Mouse (Mus musculus): Measurements from ENCODE around the gene Traf3ip2. TPM values are rescaled to one million over a fixed set of nuclear protein-coding genes. Genes with fewer than 3 reads are reported as not detected.

Traf3ip2 gene
- polyA plus RNA-seq, 1 experiment, result 1.1 TPM

DNA sequence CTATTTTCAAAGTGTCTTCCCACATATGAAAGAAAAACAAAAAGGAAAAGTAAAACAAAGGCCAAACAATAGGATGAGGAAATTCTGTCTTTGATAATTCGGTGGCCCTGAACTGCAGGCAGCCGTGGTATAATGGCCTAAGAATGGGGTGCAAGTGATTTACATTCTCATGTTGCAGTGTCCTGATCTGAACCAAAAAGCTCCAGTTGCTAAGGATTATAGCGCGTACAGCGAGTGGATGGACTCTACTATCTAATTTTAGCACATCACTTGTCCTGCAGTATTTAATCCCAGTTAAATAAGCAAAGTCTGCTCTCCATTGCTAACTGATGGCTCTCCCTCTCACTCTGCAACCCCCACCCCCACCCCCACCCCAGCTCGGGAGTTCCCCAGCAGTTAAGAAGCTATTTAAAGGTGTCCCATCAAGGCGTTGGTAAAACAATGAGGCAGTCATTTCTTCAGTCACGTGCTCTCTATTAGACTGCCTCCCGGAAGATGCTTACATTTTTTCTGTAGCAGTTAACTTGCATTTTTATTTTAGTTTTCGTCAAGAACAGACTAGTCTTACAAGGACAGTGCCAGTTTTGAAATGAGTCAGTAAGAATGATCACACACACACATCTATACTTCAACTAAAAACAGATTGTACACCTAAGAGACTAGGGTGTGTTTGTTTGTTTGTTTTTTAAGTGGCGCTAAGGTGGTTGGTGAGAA lies 78.8 kb downstream of the Traf3ip2 start:
- H3K36me3 ChIP-seq (ENCODE audit: control insufficient read depth, insufficient read depth, low read length), result no peaks in the 10 kb centered on the region
- no peak overlapping the region for H3K4me3 ChIP-seq (ENCODE audit: control insufficient read depth, low read depth, low read length)
- no peaks in the 10 kb centered on the region for H3K4me1 ChIP-seq (ENCODE audit: control insufficient read depth, insufficient read depth, low read length)
- no peaks in the 10 kb centered on the region for H3K27me3 ChIP-seq (ENCODE audit: control insufficient read depth, insufficient read depth, low read length)
- no peak for TF ChIP-seq CTCF (IDR thresholded peaks at IDR 0.05; ENCODE audit: control insufficient read depth, insufficient read depth, insufficient replicate concordance, low read depth, low read length)
- TF ChIP-seq POLR2A (IDR thresholded peaks at IDR 0.05; ENCODE audit: control insufficient read depth, low read depth, low read length), result no peak
- no peak overlapping the region for H3K27ac ChIP-seq (ENCODE audit: control insufficient read depth, insufficient read depth, low read depth, low read length)

- Histone ChIP-seq H3K4me1 (ENCODE audit: control insufficient read depth, insufficient read depth, low read length) (no peaks in the 10 kb centered on the region), H3K4me3 (ENCODE audit: control insufficient read depth, low read depth, low read length) (no peak overlapping the region), H3K27ac (ENCODE audit: control insufficient read depth, insufficient read depth, low read depth, low read length) (no peak overlapping the region), H3K36me3 (ENCODE audit: control insufficient read depth, insufficient read depth, low read length) (no peaks in the 10 kb centered on the region), H3K27me3 (ENCODE audit: control insufficient read depth, insufficient read depth, low read length) (no peaks in the 10 kb centered on the region)
- TF ChIP-seq CTCF (IDR thresholded peaks at IDR 0.05; ENCODE audit: control insufficient read depth, insufficient read depth, insufficient replicate concordance, low read depth, low read length) (no peak), POLR2A (IDR thresholded peaks at IDR 0.05; ENCODE audit: control insufficient read depth, low read depth, low read length) (no peak)
Observed at GRCm38 (mm10) chr10:39692152-39692551, 79.4 kb downstream of the Traf3ip2 start.

Other genes with a start within 250 kb of the Traf3ip2 start
- 15.0 and 18.8 TPM in 2 replicates for gene Fyn, start 244.1 kb upstream of the Traf3ip2 start, polyA plus RNA-seq (2012; rRNA removed)
- gene Rev3l, start 119.2 kb downstream of the Traf3ip2 start, polyA plus RNA-seq (2012; rRNA removed), result 31.1 and 38.4 TPM in 2 replicates